Mouse (Mus musculus): ENCODE measurements at regions not wholly inside any gene's neighbourhood (a gene's known extent, or its start where the extent isn't known, plus 50 kb on each side); places are given as distances from the start of the nearest gene placed in this dataset.
A peak's percentile ranks its signal among the peaks of the same experiment; 100 is the strongest.
"Not testable (repeated sequence)": the region's sequence is repeated elsewhere in the genome, so short reads cannot be mapped to it uniquely, and the experiment has no call there.

DNA sequence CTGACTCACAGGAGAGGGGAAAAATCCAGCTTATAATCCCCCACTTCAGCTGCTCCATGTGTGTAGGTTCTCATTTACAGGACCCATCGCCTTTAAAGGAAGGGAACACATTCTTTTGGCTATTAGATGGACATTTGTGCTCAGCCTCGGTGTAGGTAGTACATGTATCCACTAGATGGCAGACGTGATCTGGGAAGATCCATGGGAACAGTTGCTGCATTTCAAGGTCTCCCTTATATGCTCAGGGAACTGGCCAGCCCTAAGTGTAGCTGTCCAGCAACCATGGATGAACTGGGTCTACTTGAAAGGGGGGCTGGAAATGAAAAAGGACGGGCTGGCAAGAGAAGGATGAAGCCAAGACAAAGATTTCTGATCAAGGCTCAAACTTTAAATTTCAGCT is 124.0 kb downstream of the Akain1 start:
- Histone ChIP-seq H3K36me3 (ENCODE audit: control insufficient read depth, insufficient read depth) (no peaks in the 10 kb centered on the region), H3K27ac (ENCODE audit: low read length) (no peak overlapping the region), H3K4me3 (ENCODE audit: low read length) (no peak overlapping the region), H3K4me2 (ENCODE audit: low read depth, low read length) (no peak overlapping the region), H3K9ac (ENCODE audit: low read length) (no peak overlapping the region), H3K9me3 (replicated peaks; ENCODE audit: control insufficient read depth, low read length) (no peaks in the 10 kb centered on the region), H3K27me3 (ENCODE audit: control insufficient read depth, insufficient read depth, low read length) (no peaks in the 10 kb centered on the region), H3K4me1 (ENCODE audit: control insufficient read depth, insufficient read depth, low read length) (no peaks in the 10 kb centered on the region)
- 0 out of 2 replicates have a peak, but pooled peaks have one; percentile 23 for ATAC-seq (replicated peaks; ENCODE audit: extremely low read depth, insufficient read depth, low FRiP score)
- WGBS = 18% methylated on average over 4 of the region's 4 CpGs

- not testable (repeated sequence) for H3K4me2 ChIP-seq (ENCODE audit: low read depth, low read length); H3K27me3 ChIP-seq (ENCODE audit: control insufficient read depth, insufficient read depth, low read length); H3K4me3 ChIP-seq (ENCODE audit: low read length); H3K9ac ChIP-seq (ENCODE audit: low read length); ATAC-seq (replicated peaks; ENCODE audit: extremely low read depth, insufficient read depth, low FRiP score); H3K27ac ChIP-seq (ENCODE audit: low read length); H3K36me3 ChIP-seq (ENCODE audit: control insufficient read depth, insufficient read depth); H3K9me3 ChIP-seq (replicated peaks; ENCODE audit: control insufficient read depth, low read length); H3K4me1 ChIP-seq (ENCODE audit: control insufficient read depth, insufficient read depth, low read length)
- 62% methylated on average over 8 of the region's 8 CpGs for WGBS
These were observed 132.0 kb downstream of the Akain1 start for GRCm38 (mm10) chr17:69571070-69571669.

GRCm38 (mm10) chr17:69590553-69590952 is 151.4 kb downstream of the Akain1 start:
- Histone ChIP-seq H3K9me3 (replicated peaks; ENCODE audit: control insufficient read depth, low read length) (no peaks in the 10 kb centered on the region), H3K27me3 (ENCODE audit: control insufficient read depth, insufficient read depth, low read length) (no peaks in the 10 kb centered on the region), H3K9ac (ENCODE audit: low read length) (no peak overlapping the region), H3K4me3 (ENCODE audit: low read length) (no peak overlapping the region), H3K27ac (ENCODE audit: low read length) (no peak overlapping the region), H3K36me3 (ENCODE audit: control insufficient read depth, insufficient read depth) (no peaks in the 10 kb centered on the region), H3K4me2 (ENCODE audit: low read depth, low read length) (no peak overlapping the region), H3K4me1 (ENCODE audit: control insufficient read depth, insufficient read depth, low read length) (no peaks in the 10 kb centered on the region)
- ATAC-seq (replicated peaks; ENCODE audit: extremely low read depth, insufficient read depth, low FRiP score) = no peak
- 44% methylated on average over 4 of the region's 4 CpGs for WGBS

DNA sequence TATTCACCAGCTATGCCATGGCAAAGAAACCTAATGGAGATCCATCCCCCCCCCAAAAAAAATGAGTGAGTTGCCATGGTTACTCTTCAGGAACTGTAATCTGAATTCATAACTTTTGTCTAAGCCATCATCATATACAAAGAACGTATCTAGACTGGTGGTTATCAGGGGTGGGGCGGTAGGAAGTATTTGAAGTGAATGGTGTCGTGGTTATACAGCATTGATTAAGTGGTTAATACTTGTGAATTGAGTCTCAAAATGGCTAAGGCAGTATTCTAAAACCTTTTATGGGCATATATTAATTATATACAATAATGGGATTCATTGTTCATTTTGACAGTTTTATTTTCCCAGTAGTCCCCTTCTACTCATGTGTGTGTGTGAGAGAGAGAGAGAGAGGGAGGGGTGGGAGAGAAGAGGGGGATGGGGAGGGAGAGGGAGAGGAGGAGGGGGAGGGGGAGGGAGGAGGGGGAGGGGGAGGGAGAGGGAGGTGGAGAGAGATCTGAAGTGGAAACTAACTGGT is 158.7 kb downstream of the Akain1 start:
- H3K4me2 ChIP-seq (ENCODE audit: low read depth, low read length) = no peak overlapping the region
- H3K4me3 ChIP-seq (ENCODE audit: low read length) = no peak overlapping the region
- no peaks in the 10 kb centered on the region for H3K27me3 ChIP-seq (ENCODE audit: control insufficient read depth, insufficient read depth, low read length)
- no peaks in the 10 kb centered on the region for H3K9me3 ChIP-seq (replicated peaks; ENCODE audit: control insufficient read depth, low read length)
- H3K4me1 ChIP-seq (ENCODE audit: control insufficient read depth, insufficient read depth, low read length) = no peaks in the 10 kb centered on the region
- no peak for ATAC-seq (replicated peaks; ENCODE audit: extremely low read depth, insufficient read depth, low FRiP score)
- H3K36me3 ChIP-seq (ENCODE audit: control insufficient read depth, insufficient read depth) = no peaks in the 10 kb centered on the region
- H3K27ac ChIP-seq (ENCODE audit: low read length) = no peak overlapping the region
- no peak overlapping the region for H3K9ac ChIP-seq (ENCODE audit: low read length)
- 74% methylated on average over 3 of the region's 3 CpGs for WGBS

DNA sequence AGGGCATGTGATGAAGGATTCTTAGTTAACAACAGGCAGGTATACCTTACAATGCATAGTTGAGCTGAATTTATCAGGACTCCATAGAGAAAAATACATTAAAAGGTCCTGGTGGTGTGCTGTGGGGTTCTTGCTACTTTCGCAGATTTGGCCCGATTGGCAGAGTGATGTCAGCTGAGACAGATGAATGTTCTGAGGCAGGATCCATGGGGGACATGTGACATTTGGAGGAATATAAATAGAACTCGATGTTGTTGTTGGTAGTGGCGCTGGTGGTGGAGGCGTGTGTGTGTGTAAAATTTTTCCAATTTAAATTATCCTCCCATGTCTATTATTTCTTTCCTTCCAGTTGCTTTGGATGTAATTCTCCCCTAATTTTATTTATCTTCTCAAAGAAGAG is 159.3 kb downstream of the Akain1 start:
- no peaks in the 10 kb centered on the region for H3K9me3 ChIP-seq (replicated peaks; ENCODE audit: control insufficient read depth, low read length)
- no peaks in the 10 kb centered on the region for H3K4me1 ChIP-seq (ENCODE audit: control insufficient read depth, insufficient read depth, low read length)
- H3K9ac ChIP-seq (ENCODE audit: low read length) = no peak overlapping the region
- whole genome bisulfite sequencing = 75% methylated on average over 5 of the region's 5 CpGs
- no peaks in the 10 kb centered on the region for H3K36me3 ChIP-seq (ENCODE audit: control insufficient read depth, insufficient read depth)
- no peaks in the 10 kb centered on the region for H3K27me3 ChIP-seq (ENCODE audit: control insufficient read depth, insufficient read depth, low read length)
- ATAC-seq (replicated peaks; ENCODE audit: extremely low read depth, insufficient read depth, low FRiP score) = no peak
- H3K4me3 ChIP-seq (ENCODE audit: low read length) = no peak overlapping the region
- H3K4me2 ChIP-seq (ENCODE audit: low read depth, low read length) = no peak overlapping the region
- no peak overlapping the region for H3K27ac ChIP-seq (ENCODE audit: low read length)

GRCm38 (mm10) chr17:69603596-69603995 is 164.5 kb downstream of the Akain1 start:
- Histone ChIP-seq H3K36me3 (ENCODE audit: control insufficient read depth, insufficient read depth) (no peaks in the 10 kb centered on the region), H3K27ac (ENCODE audit: low read length) (no peak overlapping the region), H3K9me3 (replicated peaks; ENCODE audit: control insufficient read depth, low read length) (no peaks in the 10 kb centered on the region), H3K4me1 (ENCODE audit: control insufficient read depth, insufficient read depth, low read length) (no peaks in the 10 kb centered on the region), H3K4me3 (ENCODE audit: low read length) (no peak overlapping the region), H3K9ac (ENCODE audit: low read length) (no peak overlapping the region), H3K4me2 (ENCODE audit: low read depth, low read length) (no peak overlapping the region), H3K27me3 (ENCODE audit: control insufficient read depth, insufficient read depth, low read length) (no peaks in the 10 kb centered on the region)
- no peak for ATAC-seq (replicated peaks; ENCODE audit: extremely low read depth, insufficient read depth, low FRiP score)

- no peak for ATAC-seq (replicated peaks; ENCODE audit: extremely low read depth, insufficient read depth, low FRiP score)
These were observed 165.6 kb downstream of the Akain1 start for GRCm38 (mm10) chr17:69604698-69605097.

DNA sequence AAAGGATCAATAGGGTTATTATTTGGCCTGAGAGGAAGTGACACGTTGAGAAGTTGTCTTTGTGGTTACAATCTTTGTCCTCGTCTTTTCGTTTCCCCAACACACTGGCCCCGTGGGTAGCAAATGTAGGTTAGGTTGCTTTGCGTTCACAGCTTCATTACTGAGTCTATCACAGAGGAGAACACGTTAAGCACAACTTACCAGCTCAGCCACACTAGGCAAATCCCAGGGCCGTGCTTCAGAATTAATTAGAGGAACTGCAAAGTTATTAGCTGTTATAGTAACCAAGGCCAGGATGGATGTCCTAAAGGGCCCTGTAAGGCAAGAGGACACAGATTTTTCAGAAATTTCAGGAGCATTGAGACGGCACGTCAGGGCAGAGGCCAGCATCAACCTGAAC is 166.3 kb downstream of the Akain1 start:
- H3K36me3 ChIP-seq (ENCODE audit: control insufficient read depth, insufficient read depth) = no peaks in the 10 kb centered on the region
- no peak overlapping the region for H3K4me3 ChIP-seq (ENCODE audit: low read length)
- no peak overlapping the region for H3K9ac ChIP-seq (ENCODE audit: low read length)
- no peak overlapping the region for H3K27ac ChIP-seq (ENCODE audit: low read length)
- WGBS = 77% methylated on average over 9 of the region's 9 CpGs
- H3K4me1 ChIP-seq (ENCODE audit: control insufficient read depth, insufficient read depth, low read length) = no peaks in the 10 kb centered on the region
- no peaks in the 10 kb centered on the region for H3K9me3 ChIP-seq (replicated peaks; ENCODE audit: control insufficient read depth, low read length)
- H3K27me3 ChIP-seq (ENCODE audit: control insufficient read depth, insufficient read depth, low read length) = no peaks in the 10 kb centered on the region
- ATAC-seq (replicated peaks; ENCODE audit: extremely low read depth, insufficient read depth, low FRiP score) = no peak
- H3K4me2 ChIP-seq (ENCODE audit: low read depth, low read length) = no peak overlapping the region

More at GRCm38 (mm10) chr17:69604698-69605097, 165.6 kb downstream of the Akain1 start:
- no peaks in the 10 kb centered on the region for H3K36me3 ChIP-seq (ENCODE audit: control insufficient read depth, insufficient read depth)
- H3K9me3 ChIP-seq (replicated peaks; ENCODE audit: control insufficient read depth, low read length) = no peaks in the 10 kb centered on the region
- no peaks in the 10 kb centered on the region for H3K27me3 ChIP-seq (ENCODE audit: control insufficient read depth, insufficient read depth, low read length)
- H3K4me3 ChIP-seq (ENCODE audit: low read length) = no peak overlapping the region
- 69% methylated on average over 6 of the region's 6 CpGs for WGBS
- no peak overlapping the region for H3K4me2 ChIP-seq (ENCODE audit: low read depth, low read length)
- H3K27ac ChIP-seq (ENCODE audit: low read length) = no peak overlapping the region
- H3K9ac ChIP-seq (ENCODE audit: low read length) = no peak overlapping the region
- no peaks in the 10 kb centered on the region for H3K4me1 ChIP-seq (ENCODE audit: control insufficient read depth, insufficient read depth, low read length)

DNA sequence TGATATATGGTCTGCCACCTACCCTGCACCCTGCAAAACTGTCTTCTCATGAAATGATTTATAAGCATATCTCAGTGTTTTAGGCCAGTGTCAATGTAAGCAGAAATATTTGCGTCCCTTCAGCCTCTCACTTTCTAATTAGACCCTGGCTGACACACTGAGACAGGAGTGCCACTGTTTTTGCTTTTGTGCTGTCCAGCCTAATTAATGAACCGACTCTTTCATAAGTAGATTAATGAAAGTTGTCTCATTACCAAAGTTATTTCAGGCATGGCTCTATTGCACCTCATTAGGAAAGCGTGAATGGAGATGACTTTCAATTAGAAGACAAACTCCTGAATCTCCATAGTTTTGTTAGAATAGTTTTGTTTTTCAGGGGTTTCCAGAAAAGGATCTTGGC is 192.3 kb downstream of the Akain1 start:
- Histone ChIP-seq H3K9ac (ENCODE audit: low read length) (no peak overlapping the region), H3K4me2 (ENCODE audit: low read depth, low read length) (no peak overlapping the region), H3K4me3 (ENCODE audit: low read length) (no peak overlapping the region), H3K27ac (ENCODE audit: low read length) (no peak overlapping the region), H3K27me3 (ENCODE audit: control insufficient read depth, insufficient read depth, low read length) (no peaks in the 10 kb centered on the region), H3K4me1 (ENCODE audit: control insufficient read depth, insufficient read depth, low read length) (no peaks in the 10 kb centered on the region), H3K9me3 (replicated peaks; ENCODE audit: control insufficient read depth, low read length) (no peaks in the 10 kb centered on the region), H3K36me3 (ENCODE audit: control insufficient read depth, insufficient read depth) (no peaks in the 10 kb centered on the region)
- 73% methylated on average over 3 of the region's 3 CpGs for WGBS
- ATAC-seq (replicated peaks; ENCODE audit: extremely low read depth, insufficient read depth, low FRiP score) = no peak
